Mouse (Mus musculus) layer of hippocampus, postnatal 25 days (tissue): ENCODE results near the gene Arpc1a. TPM values are rescaled to one million over a fixed set of nuclear protein-coding genes. Genes with fewer than 3 reads are reported as not detected.
"Not testable (repeated sequence)": the region's sequence is repeated elsewhere in the genome, so short reads cannot be mapped to it uniquely, and the experiment has no call there.

Experiments used
- DNase-seq, 2 experiments: peaks; one replicate each; pipeline ENCODE4 v3.0.0; 2022; ENCODE audit warnings: mixed read lengths in 2 of 2, low spot score in 1 of 2; ENCODE audit errors: extremely low spot score in 1 of 2
- total RNA-seq, 2 experiments: library from RNA; stranded (reverse); gene quantifications; 2 replicates each; pipeline ENCODE4 v1.2.3; 2021

Gene Arpc1a
- total RNA-seq, 2 experiments from 2014 or later: 257 to 274 TPM

DNA sequence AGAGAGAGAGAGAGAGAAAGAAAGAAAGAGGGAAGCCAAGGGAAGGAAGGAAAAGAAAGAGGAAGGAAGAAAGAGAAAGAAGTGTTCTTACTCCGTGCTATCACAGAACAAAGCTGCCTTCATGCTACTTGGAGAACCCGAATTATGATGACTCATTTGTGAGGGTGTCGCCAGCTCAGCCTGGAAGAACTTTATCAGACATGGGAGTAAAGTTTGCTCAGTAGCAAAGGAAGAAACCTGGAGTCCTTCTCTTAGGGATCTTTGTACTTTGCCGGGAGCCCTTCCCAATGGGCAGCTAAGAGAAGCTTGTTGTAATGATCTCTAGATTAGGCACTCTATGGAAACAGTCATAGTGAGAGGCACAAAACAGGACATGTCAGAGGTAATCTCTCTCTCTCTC is 19.1 kb downstream of the Arpc1a start:
- DNase-seq: no peak

DNA sequence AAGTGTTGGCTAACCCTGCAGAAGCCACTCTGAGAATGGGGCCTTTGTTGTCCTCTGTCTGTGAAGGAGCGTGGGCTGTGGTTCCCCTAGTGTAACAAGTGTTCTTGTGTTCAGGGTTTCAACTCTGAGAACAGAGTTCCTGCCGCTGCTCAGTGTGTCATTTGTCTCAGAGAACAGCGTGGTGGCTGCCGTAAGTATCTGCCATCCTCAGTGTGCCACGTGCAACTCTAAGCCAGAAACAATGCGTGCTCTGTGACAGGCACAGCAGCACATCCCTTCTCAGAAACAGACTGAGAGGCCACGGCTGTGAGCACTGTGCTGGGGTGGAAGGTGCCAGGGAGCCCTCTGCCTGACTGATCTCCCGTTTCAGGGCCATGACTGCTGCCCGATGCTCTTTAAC is 20.7 kb downstream of the Arpc1a start:
- no peak for DNase-seq

DNA sequence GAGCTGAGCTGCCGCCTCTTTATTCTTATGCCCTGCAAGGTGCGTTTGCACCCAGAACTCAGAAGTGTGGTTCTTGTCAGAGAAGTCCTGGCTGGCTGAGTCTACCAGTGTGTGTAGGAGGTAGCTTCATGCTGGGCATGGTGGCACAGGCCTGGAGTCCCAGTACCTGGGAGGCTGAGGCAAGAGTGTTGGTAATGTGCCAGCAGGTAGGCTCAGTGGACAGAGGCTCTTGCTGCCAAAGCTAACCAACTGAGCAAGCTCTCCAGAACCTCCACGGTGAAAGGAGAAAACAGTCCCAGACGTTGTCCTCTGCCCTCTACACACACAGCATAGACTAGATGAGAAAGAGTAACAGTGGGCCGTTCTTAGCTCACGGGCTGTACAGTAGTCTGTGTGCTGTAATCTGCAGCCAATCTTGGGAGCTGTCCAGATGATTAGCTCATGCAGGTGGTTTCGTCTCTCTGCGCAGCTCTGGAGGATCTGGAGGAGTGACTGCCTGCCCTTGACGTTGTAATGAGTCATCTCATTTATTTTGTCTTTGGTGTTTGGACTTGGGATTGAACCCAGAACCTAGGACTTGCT is 22.2 kb downstream of the Arpc1a start:
- DNase-seq: no peak

DNA sequence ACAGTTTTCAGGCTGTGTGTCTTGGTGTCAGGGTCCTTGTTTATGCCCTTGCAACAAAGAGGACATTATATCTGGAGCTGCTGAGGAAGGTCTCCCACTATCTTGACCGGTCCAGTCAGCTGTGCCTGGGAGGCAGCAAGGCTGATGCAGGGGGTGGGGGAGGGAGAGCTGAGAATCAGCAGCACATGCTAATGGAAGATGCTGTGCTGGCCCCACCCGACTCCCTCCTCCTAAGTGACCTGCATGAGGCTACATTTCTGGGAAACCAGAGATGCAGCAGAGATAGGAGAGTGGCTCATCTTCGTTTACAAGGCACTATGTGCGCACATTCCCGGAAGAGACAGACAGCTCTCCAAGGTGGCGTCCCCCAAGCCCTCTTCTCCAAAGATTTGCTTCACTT is 26.8 kb downstream of the Arpc1a start:
- DNase-seq: no peak

DNA sequence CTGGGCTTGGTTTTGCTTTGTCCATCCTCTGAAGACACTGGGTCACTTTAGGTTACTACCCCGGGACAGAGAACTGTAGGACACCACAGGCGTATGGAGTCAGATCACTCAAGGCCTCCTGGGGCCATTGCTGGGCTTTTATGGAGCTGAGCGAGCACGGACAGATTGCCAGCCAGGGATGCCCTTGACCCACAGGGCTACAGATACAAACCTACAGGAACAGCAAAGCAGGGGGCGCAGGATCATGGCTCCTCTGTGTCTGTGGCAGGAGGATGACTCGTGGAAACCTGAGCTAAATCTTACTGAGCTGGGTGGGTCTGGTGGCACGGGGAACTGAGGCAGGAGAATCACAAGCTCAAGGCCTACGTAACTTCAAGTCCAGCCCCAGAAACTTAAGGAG is 28.9 kb downstream of the Arpc1a start:
- no peak for DNase-seq

DNA sequence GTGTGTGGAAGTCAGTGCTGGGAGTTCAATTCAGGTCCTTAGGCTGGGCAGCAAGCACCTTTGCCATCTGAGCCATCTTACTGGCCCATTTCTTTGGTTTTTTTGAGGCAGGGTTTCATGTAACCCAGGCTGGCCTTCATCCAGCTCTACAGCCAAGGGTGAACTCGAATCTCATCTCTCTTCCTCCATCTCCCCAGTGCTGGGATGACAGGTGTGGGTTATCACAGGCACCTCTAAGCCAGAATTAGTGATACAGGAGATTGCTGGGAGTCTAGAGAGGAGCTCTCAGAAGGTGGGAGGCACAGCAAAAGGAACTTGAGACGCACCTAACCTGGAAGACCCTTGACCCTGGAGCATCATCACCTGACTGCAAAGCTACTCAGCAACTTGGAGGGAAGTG is 29.8 kb downstream of the Arpc1a start:
- DNase-seq: no peak

DNA sequence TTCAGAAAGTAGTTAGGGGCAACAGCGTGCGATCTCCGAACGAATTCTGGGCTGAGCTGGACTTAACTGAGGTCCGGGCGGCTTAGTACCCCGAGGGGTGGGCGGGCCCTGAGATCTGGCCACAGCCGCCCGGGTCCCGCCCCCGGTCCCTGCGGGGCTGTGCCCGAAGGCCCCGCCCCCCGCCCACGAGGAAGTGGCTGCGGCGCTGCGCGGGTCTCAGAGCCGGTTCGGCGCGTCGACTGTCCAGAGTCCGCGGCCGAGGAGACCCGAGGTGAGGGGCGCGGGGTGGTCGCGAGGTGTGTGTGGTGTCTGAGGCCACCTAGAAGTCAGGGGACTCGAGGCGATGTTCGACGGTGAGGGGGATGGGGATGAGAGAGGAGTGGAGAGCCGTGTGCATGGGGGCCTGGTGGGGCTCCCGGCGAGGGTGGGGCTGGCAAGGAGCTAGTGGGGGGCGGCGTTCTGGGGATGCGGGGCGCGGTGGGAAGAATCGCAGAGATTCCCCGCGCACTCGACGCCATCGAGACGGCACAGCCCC is 30.5 kb downstream of the Arpc1a start, which contains the start of gene Arpc1b:
Arpc1b (plus strand) TSS at position 145 of the 535 bp plus-strand sequence.
- DNase-seq: no peak

DNA sequence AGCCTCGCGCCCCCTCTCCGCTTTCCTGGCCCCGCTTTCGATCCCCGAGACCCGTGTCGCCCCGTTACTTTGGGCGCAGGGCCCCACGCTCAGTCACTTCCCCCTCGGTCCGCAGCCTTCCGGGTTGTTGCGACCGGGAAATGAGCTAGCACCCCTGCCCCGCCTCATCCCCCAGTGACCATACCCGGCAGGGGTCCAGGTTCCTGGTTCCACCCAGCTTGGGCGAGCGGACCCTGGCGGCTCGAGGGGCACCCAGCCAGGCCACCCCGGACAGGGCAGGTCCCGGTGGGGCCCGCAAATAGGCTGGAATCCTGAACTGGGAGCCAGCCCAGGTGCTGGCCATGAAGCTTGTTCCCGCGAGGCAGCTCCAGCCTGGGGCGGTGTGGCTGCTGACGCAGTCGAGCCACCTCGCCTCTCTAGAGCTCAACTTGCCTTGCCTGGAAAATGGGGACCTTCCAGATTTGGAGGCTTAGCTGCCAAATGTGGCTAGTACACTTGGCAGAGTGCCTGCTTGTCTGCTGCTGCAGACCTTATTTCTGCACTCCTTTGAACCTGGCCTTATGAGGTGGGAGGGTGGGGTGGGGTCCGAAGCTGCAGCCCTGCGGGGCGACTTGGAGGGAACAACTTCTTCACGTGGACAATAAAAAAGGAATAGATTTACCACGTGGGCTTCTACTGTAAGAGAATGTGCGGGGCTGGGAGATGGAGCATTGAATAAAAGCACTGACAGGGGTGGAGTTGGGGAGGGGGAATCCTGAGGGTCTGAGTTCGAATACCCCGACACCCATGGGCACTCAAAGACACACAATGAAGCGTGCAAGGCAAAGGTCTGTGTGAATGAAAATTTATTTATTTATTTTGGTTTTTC is 31.2 kb downstream of the Arpc1a start:
- no peak for DNase-seq

DNA sequence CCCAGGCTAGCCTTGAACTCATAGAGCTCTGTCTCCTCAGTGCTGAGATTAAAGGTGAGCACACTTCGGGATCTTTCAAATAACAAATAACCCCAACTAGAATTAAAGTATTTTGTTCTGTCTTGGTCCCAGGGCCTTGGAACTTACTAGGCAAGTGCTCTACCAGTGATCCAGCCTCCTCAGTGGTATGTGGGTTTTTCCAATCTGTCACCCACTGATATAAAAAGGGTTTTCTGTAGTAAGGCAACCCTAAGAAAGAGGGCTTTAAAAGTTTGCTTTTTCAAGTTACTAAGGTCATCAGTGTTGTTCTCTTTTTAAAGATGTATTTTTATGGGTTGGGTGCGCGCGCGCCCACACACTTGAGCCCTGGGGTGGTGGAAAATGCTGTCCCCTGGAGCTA is 32.1 kb downstream of the Arpc1a start:
- DNase-seq: no peak

DNA sequence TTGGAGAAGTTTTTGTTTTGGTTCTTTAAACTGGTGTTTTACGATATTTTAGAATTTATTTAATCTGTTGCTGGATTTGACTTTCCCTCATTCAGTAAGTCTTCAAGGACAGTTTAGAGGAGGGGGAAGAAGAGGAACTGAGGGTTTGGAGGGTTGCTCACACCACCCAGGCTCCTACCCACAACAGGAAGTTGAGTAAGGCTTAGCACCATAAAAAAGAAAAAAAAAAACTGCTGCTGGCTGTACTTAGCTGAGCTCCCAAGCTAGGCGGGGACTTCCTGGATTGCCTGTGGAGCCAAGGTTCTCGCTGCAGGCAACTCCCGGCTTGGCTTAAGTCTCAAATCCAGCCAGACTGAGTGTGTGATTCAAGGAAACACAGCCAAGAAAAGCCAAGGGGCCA is 32.7 kb downstream of the Arpc1a start:
- DNase-seq: no peak

DNA sequence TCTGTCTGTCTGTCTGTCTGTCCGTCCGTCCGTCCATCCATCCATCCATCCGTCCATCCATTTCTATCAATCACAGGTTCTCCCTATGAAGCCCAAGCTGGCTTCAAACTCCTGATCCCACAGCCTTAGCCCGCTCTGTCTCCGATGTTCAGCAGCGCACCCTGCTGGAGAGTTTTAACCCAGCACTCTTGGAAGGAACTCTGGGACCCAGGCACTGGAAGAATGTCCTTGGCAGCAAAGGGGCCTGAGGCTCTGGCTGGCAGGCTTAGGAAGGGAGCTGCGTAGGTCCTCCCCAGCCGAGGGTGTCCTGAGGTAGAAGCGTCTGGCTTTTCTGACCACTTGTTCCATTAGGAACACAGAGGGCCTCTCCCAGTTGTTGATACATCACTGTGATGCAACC is 33.3 kb downstream of the Arpc1a start:
- DNase-seq: peak in 1 of 2 experiments; percentile 71

DNA sequence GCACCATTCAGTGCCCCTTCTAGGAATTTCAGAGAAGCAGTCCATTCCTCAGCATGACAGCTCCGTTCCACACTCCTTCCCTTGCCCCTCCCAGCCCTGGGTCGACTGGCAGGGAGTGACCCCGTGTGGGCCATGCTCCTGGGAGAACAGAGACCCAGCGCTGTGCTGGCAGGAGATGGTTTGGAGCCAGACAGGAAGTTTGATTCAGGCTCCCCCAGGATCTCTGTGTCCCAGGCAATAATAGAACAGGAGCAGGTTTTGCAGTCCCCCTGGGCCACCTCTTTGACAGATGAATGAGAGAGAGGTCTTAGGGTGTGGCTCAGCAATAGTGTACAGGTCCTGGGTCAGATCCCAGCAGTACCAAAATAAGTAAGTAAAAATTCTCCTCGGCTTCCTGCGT is 34.4 kb downstream of the Arpc1a start:
- DNase-seq: no peak

DNA sequence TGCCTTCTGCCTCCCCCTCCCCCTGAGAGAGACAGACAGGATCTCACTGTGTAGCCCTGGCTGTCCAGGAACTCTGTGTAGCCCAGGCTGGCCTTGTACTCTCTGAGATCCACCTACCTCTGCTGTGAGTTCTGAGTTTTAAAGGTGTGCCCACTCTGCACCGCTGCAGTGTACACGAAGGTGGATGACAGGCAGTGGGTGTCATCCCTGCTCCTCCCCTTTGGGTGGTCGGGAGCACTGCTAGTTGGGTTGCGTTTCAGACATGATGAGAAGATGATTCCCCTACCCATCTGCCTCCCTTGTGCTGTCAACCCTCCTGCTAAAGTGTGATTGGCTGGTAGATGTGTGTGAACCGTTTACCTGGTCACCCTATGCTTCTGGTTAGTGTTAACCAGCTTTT is 34.8 kb downstream of the Arpc1a start:
- DNase-seq: no peak

DNA sequence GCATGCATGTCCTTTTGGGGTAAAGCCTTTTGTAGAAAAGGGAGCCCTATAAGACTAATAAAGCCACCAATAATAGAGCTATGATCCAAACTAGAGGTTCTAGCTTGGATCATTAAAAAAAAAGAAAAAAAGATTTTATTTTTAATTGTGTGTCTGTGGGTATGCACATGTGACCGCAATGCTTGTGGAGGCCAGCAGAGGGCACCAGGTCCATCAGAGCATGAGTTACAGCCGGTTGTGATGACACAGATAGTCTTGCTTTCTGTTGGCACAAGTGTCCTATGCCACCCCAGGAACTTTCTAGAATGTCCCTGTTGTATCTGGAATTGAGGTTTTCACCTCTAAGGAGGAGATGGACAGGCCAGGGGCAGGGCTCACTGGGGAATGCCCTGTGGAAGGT is 35.8 kb downstream of the Arpc1a start:
- no peak for DNase-seq

DNA sequence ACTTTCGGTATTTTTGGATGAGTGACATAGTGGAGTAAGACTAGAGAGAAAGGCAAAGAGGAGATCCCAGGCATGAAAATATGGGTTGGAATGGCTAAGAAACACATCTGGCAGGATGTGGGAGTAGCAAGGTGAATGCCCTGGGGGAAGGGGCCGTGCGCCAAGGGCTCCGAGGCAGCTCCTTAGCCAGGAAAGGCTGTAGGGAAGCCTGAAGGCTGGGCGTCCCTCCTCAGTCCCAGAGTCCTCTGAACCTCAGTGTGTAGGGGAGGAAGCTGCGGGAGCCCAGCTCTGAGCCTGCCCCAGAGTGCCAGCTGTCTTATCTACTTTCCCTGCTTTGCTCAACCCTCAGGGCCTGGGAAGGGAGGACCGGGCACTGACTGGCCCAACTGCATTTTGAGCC is 37.3 kb downstream of the Arpc1a start:
- no peak for DNase-seq

DNA sequence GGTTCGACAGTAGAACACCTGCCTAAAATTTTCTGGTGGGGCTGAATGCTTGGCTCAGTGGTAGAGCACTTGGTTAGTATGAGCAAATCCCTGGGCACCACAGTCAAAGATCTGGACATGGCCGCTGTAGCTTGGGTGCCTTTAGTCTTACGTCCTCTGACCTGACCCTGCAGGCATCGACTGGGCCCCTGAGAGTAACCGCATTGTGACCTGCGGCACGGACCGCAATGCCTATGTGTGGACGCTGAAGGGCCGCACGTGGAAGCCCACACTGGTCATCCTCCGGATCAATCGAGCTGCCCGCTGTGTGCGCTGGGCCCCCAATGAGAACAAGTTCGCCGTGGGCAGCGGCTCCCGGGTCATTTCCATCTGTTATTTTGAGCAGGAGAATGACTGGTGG is 39.8 kb downstream of the Arpc1a start:
- no peak for DNase-seq

DNA sequence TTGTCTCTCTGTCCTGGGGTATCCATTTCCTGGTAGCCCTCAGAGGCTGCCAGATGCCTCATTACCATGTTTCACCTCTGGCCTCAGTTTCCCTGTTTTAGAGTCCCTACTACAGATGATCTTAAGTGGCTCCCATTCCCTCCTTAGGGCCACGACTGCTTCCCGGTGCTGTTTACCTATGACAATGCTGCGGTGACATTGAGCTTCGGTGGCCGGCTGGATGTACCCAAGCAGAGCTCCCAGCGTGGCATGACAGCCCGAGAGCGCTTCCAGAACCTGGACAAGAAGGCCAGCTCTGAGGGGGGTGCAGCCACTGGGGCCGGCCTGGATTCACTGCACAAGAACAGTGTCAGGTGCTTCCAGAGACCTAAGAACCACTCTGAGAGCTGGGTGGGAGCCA is 43.0 kb downstream of the Arpc1a start:
- no peak for DNase-seq

DNA sequence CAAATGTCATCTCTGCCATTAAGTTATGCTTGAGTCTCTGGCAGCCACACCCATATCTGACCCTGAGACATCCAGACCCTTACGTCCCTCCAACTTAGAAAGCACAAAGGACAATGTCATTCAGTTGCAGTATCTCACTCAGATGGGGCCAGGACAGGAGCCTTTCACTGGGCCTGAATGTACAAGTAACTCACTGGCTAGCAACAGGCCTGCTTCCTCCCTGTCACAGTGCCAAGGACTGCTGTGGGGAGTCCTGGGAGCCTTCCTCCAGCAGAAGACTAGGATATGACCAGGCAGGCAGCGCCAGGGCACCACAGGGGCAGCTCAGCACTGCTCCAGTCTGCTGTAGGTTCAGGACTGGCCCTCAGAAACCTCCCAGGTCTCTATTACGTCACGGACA is 45.5 kb downstream of the Arpc1a start:
- DNase-seq: no peak

DNA sequence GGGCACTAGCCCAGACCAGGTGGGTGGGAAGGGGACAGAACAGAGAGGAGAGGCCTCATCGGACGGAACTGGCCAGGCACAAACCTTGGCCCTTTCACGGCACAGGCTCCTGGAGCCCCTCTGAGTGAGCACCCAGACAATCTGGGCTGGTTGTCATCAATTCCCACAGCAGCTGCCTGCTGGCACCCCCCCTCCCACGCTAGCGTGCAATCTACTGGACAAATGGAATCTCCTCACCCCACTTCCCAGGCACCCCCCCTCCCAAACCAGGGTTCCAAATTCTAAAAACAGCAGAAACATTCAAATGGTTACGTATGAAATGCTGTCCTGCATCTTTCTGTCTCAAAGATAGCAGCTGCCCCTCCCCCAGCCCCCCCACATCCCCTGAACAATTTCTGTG is 46.1 kb downstream of the Arpc1a start:
- DNase-seq: not testable (repeated sequence)

DNA sequence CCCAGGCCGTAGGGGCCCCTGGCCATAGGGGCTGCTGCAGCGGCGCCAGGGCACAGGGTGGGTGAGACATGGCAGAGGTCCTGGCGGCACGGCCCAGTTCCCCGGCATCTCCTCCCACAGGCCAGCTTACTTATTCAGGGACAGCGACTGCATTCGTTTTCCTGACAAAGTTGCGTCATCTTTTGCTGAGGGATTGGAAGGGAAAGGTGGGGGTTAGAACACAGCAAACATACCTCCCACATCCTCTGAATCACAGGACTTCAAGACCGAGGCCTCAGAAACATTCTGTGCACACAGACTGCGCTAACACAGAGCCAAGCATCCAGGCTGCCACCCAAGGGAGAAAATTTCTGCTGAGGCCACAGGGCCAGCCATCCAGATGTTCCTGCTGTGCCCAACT is 46.6 kb downstream of the Arpc1a start:
- DNase-seq: no peak

DNA sequence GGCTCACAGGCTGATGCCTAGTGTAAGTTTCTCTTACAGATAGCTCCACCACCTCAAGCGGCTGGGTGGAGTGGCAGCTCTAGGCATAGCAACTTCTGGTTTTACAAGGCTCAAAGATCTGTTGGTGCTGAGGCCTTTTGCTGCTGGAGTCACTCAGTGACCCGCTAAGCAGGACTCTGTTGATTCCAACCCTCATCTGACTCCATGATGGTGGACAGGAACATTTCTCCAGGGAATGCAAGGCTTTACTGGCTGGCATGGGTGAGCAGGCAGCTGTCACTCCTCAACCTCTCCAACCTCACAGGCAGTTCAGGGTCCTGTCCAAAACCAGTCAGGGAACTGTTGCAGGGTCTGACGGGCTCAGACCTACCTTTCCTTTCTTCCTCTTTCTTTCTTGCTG is 47.4 kb downstream of the Arpc1a start:
- no peak for DNase-seq

DNA sequence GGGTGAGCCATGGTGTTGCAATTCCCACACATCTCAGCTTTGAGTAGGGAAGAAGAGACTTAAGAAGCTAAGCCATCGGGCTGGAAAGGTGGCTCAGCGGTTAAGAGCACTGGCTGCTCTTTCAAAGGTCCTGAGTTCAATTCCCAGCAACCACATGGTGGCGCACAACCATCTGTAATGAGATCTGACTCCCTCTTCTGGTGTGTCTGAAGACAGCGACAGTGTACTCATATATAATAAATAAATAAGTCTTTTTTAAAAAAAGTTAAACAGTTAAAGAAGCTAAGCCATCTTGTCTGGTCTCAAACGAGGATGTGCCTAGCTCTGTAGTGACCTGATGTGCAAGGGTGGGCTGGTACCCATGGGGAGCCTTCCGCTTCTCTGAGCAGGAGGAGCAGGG is 49.6 kb downstream of the Arpc1a start:
- not testable (repeated sequence) for DNase-seq
